Mouse (Mus musculus): ENCODE measurements at regions not wholly inside any gene's neighbourhood (a gene's known extent, or its start where the extent isn't known, plus 50 kb on each side); places are given as distances from the start of the nearest gene placed in this dataset.

GRCm38 (mm10) chr12:107438506-107438905 is 49.9 kb upstream of the 3110018I06Rik start:
- no peaks in the 10 kb centered on the region for H3K9me3 ChIP-seq
- no peaks in the 10 kb centered on the region for H3K27me3 ChIP-seq (ENCODE audit: insufficient read depth, poor library complexity, severe bottlenecking)
- no peak for DNase-seq (ENCODE audit: low spot score)
- H3K4me1 ChIP-seq (replicated peaks): no peaks in the 10 kb centered on the region
- no peaks in the 10 kb centered on the region for H3K36me3 ChIP-seq
- 83% methylated on average over 4 of the region's 4 CpGs for WGBS
- H3K4me3 ChIP-seq: no peak overlapping the region
- H3K27ac ChIP-seq: no peak overlapping the region

Data from hindbrain, embryonic 10.5 days (tissue).